Mouse (Mus musculus): ENCODE data around the gene Neurod2.

Neurod2 gene

GRCm38 (mm10) chr11:98354445-98354844 lies 25.0 kb upstream of the Neurod2 start:
- DNase-seq (ENCODE audit: low read depth, low spot score), result no peak

GRCm38 (mm10) chr11:98353651-98354211 lies 24.3 kb upstream of the Neurod2 start:
- no peak for DNase-seq (ENCODE audit: low read depth, low spot score)

- no peak for DNase-seq (ENCODE audit: low read depth, low spot score)
These were observed 23.0 kb upstream of the Neurod2 start for GRCm38 (mm10) chr11:98352272-98352990.

- peak; percentile 36 for DNase-seq (ENCODE audit: low read depth, low spot score)
These were observed 19.9 kb upstream of the Neurod2 start for GRCm38 (mm10) chr11:98349308-98349707.

- DNase-seq (ENCODE audit: low read depth, low spot score), result peak; percentile 84
These were observed 18.9 kb upstream of the Neurod2 start, which contains the start of gene Ppp1r1b for GRCm38 (mm10) chr11:98348083-98348961. Gene Ppp1r1b, plus strand, starts transcription at chr11:98348404.

GRCm38 (mm10) chr11:98347385-98348082 lies 18.1 kb upstream of the Neurod2 start:
- no peak for DNase-seq (ENCODE audit: low read depth, low spot score)

GRCm38 (mm10) chr11:98346168-98346567 lies 16.7 kb upstream of the Neurod2 start:
- no peak for DNase-seq (ENCODE audit: low read depth, low spot score)

- peak; percentile 86 for DNase-seq (ENCODE audit: low read depth, low spot score)
These were observed 15.8 kb upstream of the Neurod2 start for GRCm38 (mm10) chr11:98345253-98345652.

- peak; percentile 86 for DNase-seq (ENCODE audit: low read depth, low spot score)
These were observed 12.8 kb upstream of the Neurod2 start for GRCm38 (mm10) chr11:98342000-98342945.

- no peak for DNase-seq (ENCODE audit: low read depth, low spot score)
These were observed 11.7 kb upstream of the Neurod2 start for GRCm38 (mm10) chr11:98341174-98341573.

GRCm38 (mm10) chr11:98340597-98340996 lies 11.1 kb upstream of the Neurod2 start:
- no peak for DNase-seq (ENCODE audit: low read depth, low spot score)

GRCm38 (mm10) chr11:98339679-98340287 lies 10.3 kb upstream of the Neurod2 start:
- no peak for DNase-seq (ENCODE audit: low read depth, low spot score)

GRCm38 (mm10) chr11:98339071-98339501 lies 9.6 kb upstream of the Neurod2 start:
- peak; percentile 40 for DNase-seq (ENCODE audit: low read depth, low spot score)

GRCm38 (mm10) chr11:98338507-98338961 lies 9.1 kb upstream of the Neurod2 start:
- peak; percentile 44 for DNase-seq (ENCODE audit: low read depth, low spot score)

GRCm38 (mm10) chr11:98336245-98337107 lies 7.0 kb upstream of the Neurod2 start:
- DNase-seq (ENCODE audit: low read depth, low spot score), result peak; percentile 78

GRCm38 (mm10) chr11:98335250-98335649 lies 5.8 kb upstream of the Neurod2 start:
- DNase-seq (ENCODE audit: low read depth, low spot score), result peak; percentile 66

GRCm38 (mm10) chr11:98333981-98334741 lies 4.7 kb upstream of the Neurod2 start:
- DNase-seq (ENCODE audit: low read depth, low spot score), result no peak

GRCm38 (mm10) chr11:98333263-98333696 lies 3.8 kb upstream of the Neurod2 start:
- DNase-seq (ENCODE audit: low read depth, low spot score), result no peak

All from R1 (cell line).